Mouse (Mus musculus): ENCODE measurements at regions not wholly inside any gene's neighbourhood (a gene's known extent, or its start where the extent isn't known, plus 50 kb on each side); places are given as distances from the start of the nearest gene placed in this dataset.
A peak's percentile ranks its signal among the peaks of the same experiment; 100 is the strongest.

DNA sequence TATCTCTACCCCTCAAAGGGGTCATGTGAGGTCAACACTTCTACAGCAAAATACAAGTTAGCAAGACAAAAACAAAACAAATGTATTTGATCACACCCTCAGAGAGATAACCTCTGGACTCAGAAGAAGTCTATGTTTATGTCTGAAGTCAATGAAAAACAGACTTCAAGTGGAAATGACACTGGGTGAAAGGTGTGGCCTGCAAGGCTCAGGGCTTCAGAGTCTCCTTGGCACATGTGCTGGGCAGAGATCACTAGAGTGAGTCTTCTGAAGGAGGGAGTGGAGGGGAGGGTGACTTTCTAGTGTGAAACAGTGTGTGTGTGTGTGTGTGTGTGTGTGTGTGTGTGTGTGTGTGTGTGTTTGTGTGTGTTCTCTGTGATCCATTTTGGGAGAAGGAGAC, 68.2 kb downstream of the Il12a start:
- H3K4me2 ChIP-seq (ENCODE audit: low read depth, low read length), result no peak overlapping the region
- peaks cover 10% of the 10 kb centered on the region; the same call in 1 of the 2 replicates for H3K4me1 ChIP-seq (replicated peaks; ENCODE audit: control insufficient read depth, insufficient read depth, low read length)
- H3K27ac ChIP-seq (ENCODE audit: low read length), result no peak overlapping the region

DNA sequence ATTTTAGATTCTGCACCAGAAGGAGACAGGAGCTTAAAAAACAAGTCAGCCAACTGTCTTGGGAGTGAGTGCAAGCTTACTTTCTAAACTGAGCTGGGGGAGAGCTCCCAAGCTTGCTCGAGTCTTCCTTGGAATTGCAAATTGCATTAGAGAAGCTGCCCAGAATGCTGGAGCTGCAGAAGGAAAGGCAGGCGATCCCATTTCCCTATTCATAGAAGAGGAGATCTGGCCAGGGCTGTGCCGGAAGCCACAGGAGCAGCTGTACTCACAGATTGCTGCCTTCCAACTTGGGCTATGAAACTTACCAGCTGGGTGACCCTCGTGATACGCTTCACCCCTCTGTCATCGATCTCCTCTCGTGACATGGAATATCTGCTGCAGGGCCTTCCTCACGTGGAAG, 68.9 kb downstream of the Il12a start:
- peaks cover 10% of the 10 kb centered on the region; the same call in 1 of the 2 replicates for H3K4me1 ChIP-seq (replicated peaks; ENCODE audit: control insufficient read depth, insufficient read depth, low read length)
- no peak overlapping the region for H3K9ac ChIP-seq (ENCODE audit: low read length)
- H3K27me3 ChIP-seq (ENCODE audit: control insufficient read depth, insufficient read depth, low read depth, low read length), result no peaks in the 10 kb centered on the region
- H3K4me2 ChIP-seq (ENCODE audit: low read depth, low read length), result no peak overlapping the region
- H3K9me3 ChIP-seq (ENCODE audit: control insufficient read depth, low read length), result no peaks in the 10 kb centered on the region
- H3K27ac ChIP-seq (ENCODE audit: low read length), result 0 out of 2 replicates have a peak overlapping the region, but pooled peaks have one; percentile 8
- no peaks in the 10 kb centered on the region for H3K36me3 ChIP-seq (ENCODE audit: control insufficient read depth, insufficient read depth, low read length)
- WGBS, result 27% methylated on average over 8 of the region's 8 CpGs
- H3K4me3 ChIP-seq (ENCODE audit: low read length), result no peak overlapping the region
- peak; percentile 78 for ATAC-seq (ENCODE audit: low read depth)

More for the DNA sequence above, 68.2 kb downstream of the Il12a start:
- H3K36me3 ChIP-seq (ENCODE audit: control insufficient read depth, insufficient read depth, low read length), result no peaks in the 10 kb centered on the region
- no peaks in the 10 kb centered on the region for H3K27me3 ChIP-seq (ENCODE audit: control insufficient read depth, insufficient read depth, low read depth, low read length)
- H3K9me3 ChIP-seq (ENCODE audit: control insufficient read depth, low read length), result no peaks in the 10 kb centered on the region
- H3K4me3 ChIP-seq (ENCODE audit: low read length), result no peak overlapping the region
- ATAC-seq (ENCODE audit: low read depth), result no peak
- H3K9ac ChIP-seq (ENCODE audit: low read length), result no peak overlapping the region

DNA sequence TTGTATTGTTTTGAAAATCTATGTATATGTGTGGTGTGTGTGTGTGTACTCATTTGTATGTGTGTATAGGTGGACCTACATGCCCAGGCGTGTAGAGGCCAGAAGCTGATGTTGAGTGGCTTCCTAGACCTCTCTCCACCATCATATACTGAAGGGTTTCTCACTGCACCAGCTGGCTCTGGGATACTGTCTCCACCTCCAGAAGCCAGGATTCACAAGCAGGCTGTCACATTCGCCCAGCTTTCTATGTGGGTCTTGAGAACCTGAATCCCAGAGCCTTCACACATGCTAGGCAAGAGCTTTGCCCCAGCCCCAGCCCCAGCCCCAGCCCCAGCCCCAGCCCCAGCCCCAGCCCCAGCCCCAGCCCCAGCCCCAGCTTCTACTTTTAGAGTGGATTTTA, 70.4 kb downstream of the Il12a start:
- 69% methylated on average over 2 of the region's 2 CpGs for WGBS
- Histone ChIP-seq H3K4me1 (replicated peaks; ENCODE audit: control insufficient read depth, insufficient read depth, low read length) (peaks cover 15% of the 10 kb centered on the region; the same call in 1 of the 2 replicates), H3K9ac (ENCODE audit: low read length) (no peak overlapping the region)

DNA sequence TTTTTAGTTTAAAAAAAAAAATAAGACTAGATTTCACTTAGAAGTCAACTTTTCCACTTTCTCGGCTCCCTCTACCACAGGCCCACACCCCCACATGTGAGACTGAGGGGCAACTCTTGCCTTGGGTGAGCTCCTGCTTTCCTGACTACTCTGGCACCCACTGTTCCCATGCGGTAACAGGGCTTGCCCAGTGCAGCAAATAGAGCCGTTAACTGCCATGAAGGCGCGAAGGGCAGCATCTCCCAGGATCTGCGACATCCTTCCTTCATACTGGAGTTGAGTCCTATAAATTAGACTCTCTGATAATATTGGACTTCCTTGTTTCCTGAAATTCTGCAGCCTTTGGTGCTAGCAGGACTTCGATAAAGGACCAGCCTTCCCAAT, 70.8 kb downstream of the Il12a start:
- no peaks in the 10 kb centered on the region for H3K27me3 ChIP-seq (ENCODE audit: control insufficient read depth, insufficient read depth, low read depth, low read length)
- peak overlapping the region; percentile 7; the same call in 1 of the 2 replicates for H3K27ac ChIP-seq (ENCODE audit: low read length)
- H3K4me3 ChIP-seq (ENCODE audit: low read length), result no peak overlapping the region
- H3K9me3 ChIP-seq (ENCODE audit: control insufficient read depth, low read length), result no peaks in the 10 kb centered on the region
- ATAC-seq (ENCODE audit: low read depth), result no peak
- no peaks in the 10 kb centered on the region for H3K36me3 ChIP-seq (ENCODE audit: control insufficient read depth, insufficient read depth, low read length)
- H3K4me1 ChIP-seq (replicated peaks; ENCODE audit: control insufficient read depth, insufficient read depth, low read length), result peaks cover 15% of the 10 kb centered on the region; the same call in 1 of the 2 replicates
- 0 out of 2 replicates have a peak overlapping the region, but pooled peaks have one; percentile 14 for H3K4me2 ChIP-seq (ENCODE audit: low read depth, low read length)
- no peak overlapping the region for H3K9ac ChIP-seq (ENCODE audit: low read length)
- 46% methylated on average over 7 of the region's 7 CpGs for WGBS

More for the DNA sequence above, 70.4 kb downstream of the Il12a start:
- H3K4me2 ChIP-seq (ENCODE audit: low read depth, low read length), result no peak overlapping the region
- ATAC-seq (ENCODE audit: low read depth), result no peak
- H3K9me3 ChIP-seq (ENCODE audit: control insufficient read depth, low read length), result no peaks in the 10 kb centered on the region
- H3K27ac ChIP-seq (ENCODE audit: low read length), result no peak overlapping the region
- no peaks in the 10 kb centered on the region for H3K27me3 ChIP-seq (ENCODE audit: control insufficient read depth, insufficient read depth, low read depth, low read length)
- H3K4me3 ChIP-seq (ENCODE audit: low read length), result no peak overlapping the region
- H3K36me3 ChIP-seq (ENCODE audit: control insufficient read depth, insufficient read depth, low read length), result no peaks in the 10 kb centered on the region

DNA sequence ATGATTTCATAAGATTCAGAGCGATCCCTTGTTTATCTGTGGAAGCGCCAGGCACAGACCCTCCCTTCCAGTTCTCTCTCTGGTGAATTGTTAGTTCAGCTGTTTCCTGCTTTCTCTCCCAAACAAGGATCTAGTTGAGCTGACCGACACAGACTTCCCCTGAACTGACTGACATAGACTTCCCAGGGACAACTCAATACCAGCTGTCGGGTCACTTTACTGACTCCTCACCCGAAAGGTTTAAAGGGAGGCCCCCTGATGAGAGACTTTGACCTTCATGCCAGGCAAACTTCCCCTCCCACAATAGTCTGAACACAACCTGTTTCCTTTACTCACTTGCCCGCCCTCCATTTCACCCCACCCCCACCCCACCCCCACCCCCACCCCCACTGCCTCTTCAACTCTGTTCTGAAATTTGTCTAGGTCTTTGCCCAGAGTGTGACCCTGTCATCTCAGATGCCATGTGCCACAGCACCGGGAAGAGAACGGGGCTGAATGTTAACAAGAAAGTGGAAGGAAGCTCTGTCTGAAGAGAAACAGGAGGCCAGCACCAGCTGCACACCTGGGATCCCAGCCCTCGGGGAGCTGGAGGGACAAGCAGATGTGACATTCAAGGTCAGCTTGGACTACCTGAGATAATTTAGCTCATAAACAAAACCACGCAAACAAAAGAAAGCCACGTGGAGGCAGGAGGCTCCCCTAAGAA, 71.3 kb downstream of the Il12a start:
- Histone ChIP-seq H3K4me1 (replicated peaks; ENCODE audit: control insufficient read depth, insufficient read depth, low read length) (peaks cover 15% of the 10 kb centered on the region; the same call in 1 of the 2 replicates), H3K4me3 (ENCODE audit: low read length) (no peak overlapping the region), H3K9ac (ENCODE audit: low read length) (peak overlapping the region; percentile 7; the same call in 1 of the 2 replicates), H3K36me3 (ENCODE audit: control insufficient read depth, insufficient read depth, low read length) (no peaks in the 10 kb centered on the region), H3K27ac (ENCODE audit: low read length) (peak overlapping the region; percentile 13), H3K9me3 (ENCODE audit: control insufficient read depth, low read length) (no peaks in the 10 kb centered on the region), H3K4me2 (ENCODE audit: low read depth, low read length) (0 out of 2 replicates have a peak overlapping the region, but pooled peaks have one; percentile 14), H3K27me3 (ENCODE audit: control insufficient read depth, insufficient read depth, low read depth, low read length) (no peaks in the 10 kb centered on the region)
- 20% methylated on average over 11 of the region's 11 CpGs for WGBS
- peak; percentile 51 for ATAC-seq (ENCODE audit: low read depth)

DNA sequence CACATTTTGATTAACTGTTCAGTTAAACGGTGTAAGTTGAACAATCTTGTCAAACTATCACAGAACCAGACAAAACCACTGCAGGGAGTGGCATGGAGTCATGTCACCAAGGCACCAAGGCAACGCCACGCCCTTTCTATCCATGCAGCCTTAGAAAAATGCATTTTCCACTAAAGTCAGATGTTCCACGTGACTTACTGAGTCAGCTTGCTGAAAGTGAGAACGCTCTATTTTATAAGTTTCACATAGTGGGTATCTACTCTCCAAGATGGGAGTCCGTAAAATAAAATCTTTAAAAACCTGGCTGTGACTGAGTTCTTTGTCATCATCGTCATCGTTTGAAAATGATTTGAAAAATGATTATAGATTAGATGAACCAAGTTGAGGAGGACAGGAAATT, 72.5 kb downstream of the Il12a start:
- no peak overlapping the region for H3K9ac ChIP-seq (ENCODE audit: low read length)
- H3K27me3 ChIP-seq (ENCODE audit: control insufficient read depth, insufficient read depth, low read depth, low read length), result no peaks in the 10 kb centered on the region
- H3K27ac ChIP-seq (ENCODE audit: low read length), result no peak overlapping the region
- H3K36me3 ChIP-seq (ENCODE audit: control insufficient read depth, insufficient read depth, low read length), result no peaks in the 10 kb centered on the region
- no peak for ATAC-seq (ENCODE audit: low read depth)
- H3K4me3 ChIP-seq (ENCODE audit: low read length), result no peak overlapping the region
- H3K9me3 ChIP-seq (ENCODE audit: control insufficient read depth, low read length), result no peaks in the 10 kb centered on the region
- H3K4me1 ChIP-seq (replicated peaks; ENCODE audit: control insufficient read depth, insufficient read depth, low read length), result peaks cover 15% of the 10 kb centered on the region; the same call in 1 of the 2 replicates
- 83% methylated on average over 8 of the region's 8 CpGs for WGBS
- H3K4me2 ChIP-seq (ENCODE audit: low read depth, low read length), result no peak overlapping the region

DNA sequence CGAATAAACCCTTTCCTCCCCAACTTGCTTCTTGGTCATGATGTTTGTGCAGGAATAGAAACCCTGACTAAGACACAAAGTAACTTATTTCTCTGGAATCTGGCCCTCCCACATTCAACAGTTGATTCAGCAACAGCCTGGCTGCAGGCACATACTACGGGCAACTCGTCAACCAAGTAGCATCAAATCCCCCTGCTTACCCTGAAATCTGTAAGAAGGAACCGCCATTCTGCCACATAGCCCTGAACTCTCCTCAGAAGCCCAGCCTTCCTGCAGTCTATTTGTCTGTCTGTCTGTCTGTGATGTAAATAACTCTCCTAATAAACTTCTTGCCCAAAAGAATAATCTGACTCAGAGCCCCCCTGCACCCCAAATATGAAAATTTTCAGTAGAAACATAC, 73.9 kb downstream of the Il12a start:
- 74% methylated on average over 3 of the region's 4 CpGs for WGBS
- H3K4me1 ChIP-seq (replicated peaks; ENCODE audit: control insufficient read depth, insufficient read depth, low read length), result peaks cover 15% of the 10 kb centered on the region; the same call in 1 of the 2 replicates
- ATAC-seq (ENCODE audit: low read depth), result no peak
- H3K27me3 ChIP-seq (ENCODE audit: control insufficient read depth, insufficient read depth, low read depth, low read length), result no peaks in the 10 kb centered on the region
- no peaks in the 10 kb centered on the region for H3K36me3 ChIP-seq (ENCODE audit: control insufficient read depth, insufficient read depth, low read length)
- H3K9ac ChIP-seq (ENCODE audit: low read length), result no peak overlapping the region
- H3K4me2 ChIP-seq (ENCODE audit: low read depth, low read length), result no peak overlapping the region
- no peaks in the 10 kb centered on the region for H3K9me3 ChIP-seq (ENCODE audit: control insufficient read depth, low read length)
- no peak overlapping the region for H3K4me3 ChIP-seq (ENCODE audit: low read length)
- no peak overlapping the region for H3K27ac ChIP-seq (ENCODE audit: low read length)

DNA sequence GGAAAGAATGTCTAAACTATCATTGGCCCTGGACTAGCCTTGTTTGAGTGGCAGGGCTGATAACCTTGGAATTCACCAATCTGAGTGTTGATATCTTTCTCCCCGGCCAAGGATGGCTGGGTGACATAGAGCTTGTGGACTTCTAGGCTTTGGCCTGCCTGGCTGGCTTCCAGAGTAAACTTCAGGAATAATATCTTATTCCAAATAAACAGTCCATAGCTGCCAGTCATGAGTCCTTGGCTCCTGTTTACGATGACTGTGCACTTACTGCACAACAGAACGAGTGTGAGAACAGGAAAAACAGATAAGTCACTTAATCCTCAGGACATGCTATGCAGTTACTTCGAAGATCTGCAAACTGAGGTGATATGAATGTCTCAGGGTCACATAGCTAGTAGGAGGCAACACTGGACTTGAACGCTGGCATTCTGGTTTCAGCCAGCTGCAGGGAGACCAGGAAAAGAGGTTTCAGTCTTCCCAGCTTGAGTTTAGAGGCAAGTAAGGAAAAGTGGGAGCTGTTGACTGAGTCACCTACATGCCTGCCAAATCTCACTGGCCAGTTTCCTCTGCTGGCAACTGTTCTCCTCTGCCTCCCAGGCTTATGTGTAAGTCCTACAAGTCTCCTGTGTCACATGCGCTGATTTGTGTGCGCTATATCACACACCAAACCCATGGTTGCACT, 74.6 kb downstream of the Il12a start:
- no peaks in the 10 kb centered on the region for H3K27me3 ChIP-seq (ENCODE audit: control insufficient read depth, insufficient read depth, low read depth, low read length)
- peak; percentile 75 for ATAC-seq (ENCODE audit: low read depth)
- H3K36me3 ChIP-seq (ENCODE audit: control insufficient read depth, insufficient read depth, low read length), result no peaks in the 10 kb centered on the region
- H3K4me3 ChIP-seq (ENCODE audit: low read length), result no peak overlapping the region
- no peaks in the 10 kb centered on the region for H3K9me3 ChIP-seq (ENCODE audit: control insufficient read depth, low read length)
- peaks cover 12% of the 10 kb centered on the region; the same call in 1 of the 2 replicates for H3K4me1 ChIP-seq (replicated peaks; ENCODE audit: control insufficient read depth, insufficient read depth, low read length)
- no peak overlapping the region for H3K4me2 ChIP-seq (ENCODE audit: low read depth, low read length)
- WGBS, result 34% methylated on average over 7 of the region's 7 CpGs
- H3K27ac ChIP-seq (ENCODE audit: low read length), result no peak overlapping the region; the same call in 1 of the 2 replicates
- no peak overlapping the region for H3K9ac ChIP-seq (ENCODE audit: low read length)

DNA sequence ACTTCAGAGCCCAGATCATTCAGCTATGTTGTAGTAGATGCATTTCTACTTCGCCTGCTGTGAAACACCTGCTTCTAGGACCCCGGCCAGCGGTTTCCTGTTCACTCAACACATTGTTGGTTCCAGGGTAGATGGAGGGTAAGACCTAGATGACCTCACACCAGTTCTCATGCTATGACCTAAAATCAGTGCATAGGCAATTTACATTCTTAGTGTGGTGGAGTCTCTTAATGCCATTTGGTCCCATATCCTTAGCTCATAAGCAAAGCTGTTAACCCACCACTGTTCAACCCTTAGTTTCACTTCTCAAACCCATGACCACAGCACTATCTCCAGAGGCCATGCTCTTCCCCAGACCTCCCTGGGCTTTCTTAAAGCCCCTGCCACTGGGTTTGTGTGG, 81.1 kb downstream of the Il12a start:
- Histone ChIP-seq H3K4me3 (ENCODE audit: low read length) (no peak overlapping the region), H3K36me3 (ENCODE audit: control insufficient read depth, insufficient read depth, low read length) (no peaks in the 10 kb centered on the region), H3K27ac (ENCODE audit: low read length) (no peak overlapping the region), H3K9me3 (ENCODE audit: control insufficient read depth, low read length) (no peaks in the 10 kb centered on the region), H3K9ac (ENCODE audit: low read length) (no peak overlapping the region), H3K4me2 (ENCODE audit: low read depth, low read length) (no peak overlapping the region), H3K4me1 (replicated peaks; ENCODE audit: control insufficient read depth, insufficient read depth, low read length) (no peaks in the 10 kb centered on the region), H3K27me3 (ENCODE audit: control insufficient read depth, insufficient read depth, low read depth, low read length) (no peaks in the 10 kb centered on the region)
- no peak for ATAC-seq (ENCODE audit: low read depth)
- 85% methylated on average over 3 of the region's 3 CpGs for WGBS

All from lung, embryonic 16.5 days (tissue).